In genomic region chr12:102058428-102058827, GRCm38 (mm10) we compare ENCODE assay signal across 12 mouse cellular contexts.
DNase-seq lines count a peak whose midpoint lies in the region; ATAC-seq lines count a peak whose summit lies in the region.
"Had no signal": no experiment of that assay in that cellular context is flagged by ENCODE, and none has a peak within 500 bp of the region (broad histone marks: within the 10 kb centered on the region; RNA-seq: fewer than 3 reads in every experiment).

No protein-coding gene starts in this region.

- 87% methylated on average over 3 of the region's 3 CpGs for WGBS in kidney, embryonic 16.5 days
- 43% methylated on average over 3 of the region's 3 CpGs for WGBS in hindbrain, embryonic 14.5 days
- WGBS in neural tube, embryonic 13.5 days = 54% methylated on average over 3 of the region's 3 CpGs

- DNase-seq in kidney, adult 11 months = peak; percentile 41
- DNase-seq in cerebellum, postnatal 25 days = peak; percentile 44 to 58
- no peak for DNase-seq in hindbrain, embryonic 14.5 days (ENCODE audit: low spot score)
- DNase-seq in layer of hippocampus, adult 11-12 months (ENCODE audit: low spot score) = no peak
- no peak for DNase-seq in spleen, postnatal 14 days (ENCODE audit: low spot score in 2 of 2)
- DNase-seq in lung, postnatal 36 days = no peak
- DNase-seq: heart, postnatal 36 days had no signal

- H3K9ac ChIP-seq in kidney, embryonic 16.5 days (replicated peaks; ENCODE audit: low read length) = no peak overlapping the region
- H3K9ac ChIP-seq in hindbrain, embryonic 14.5 days = no peak overlapping the region
- no peak overlapping the region for H3K9ac ChIP-seq in neural tube, embryonic 13.5 days
- H3K9ac ChIP-seq: liver, embryonic 12.5 days had no signal

- H3K36me3 ChIP-seq in kidney, embryonic 16.5 days (ENCODE audit: insufficient read depth, low read length) = no peaks in the 10 kb centered on the region
- H3K36me3 ChIP-seq in hindbrain, embryonic 14.5 days (replicated peaks; ENCODE audit: control insufficient read depth, insufficient read depth) = no peaks in the 10 kb centered on the region
- no peaks in the 10 kb centered on the region for H3K36me3 ChIP-seq in neural tube, embryonic 13.5 days
- H3K36me3 ChIP-seq: G1E; liver, embryonic 12.5 days had no signal

- no peaks in the 10 kb centered on the region for H3K9me3 ChIP-seq in kidney, embryonic 16.5 days (ENCODE audit: low read length)
- H3K9me3 ChIP-seq in hindbrain, embryonic 14.5 days (ENCODE audit: control insufficient read depth, low read length) = no peaks in the 10 kb centered on the region
- no peaks in the 10 kb centered on the region for H3K9me3 ChIP-seq in neural tube, embryonic 13.5 days
- H3K9me3 ChIP-seq: G1E; liver, embryonic 12.5 days had no signal

- no peaks in the 10 kb centered on the region for H3K27me3 ChIP-seq in kidney, embryonic 16.5 days (ENCODE audit: insufficient read depth, low read length)
- H3K27me3 ChIP-seq in hindbrain, embryonic 14.5 days (ENCODE audit: control insufficient read depth, insufficient read depth, low read length) = no peaks in the 10 kb centered on the region
- no peaks in the 10 kb centered on the region for H3K27me3 ChIP-seq in neural tube, embryonic 13.5 days
- H3K27me3 ChIP-seq: liver, embryonic 12.5 days had no signal

- no peak overlapping the region for H3K4me3 ChIP-seq in kidney, embryonic 16.5 days (ENCODE audit: low read length)
- H3K4me3 ChIP-seq in hindbrain, embryonic 14.5 days (replicated peaks; ENCODE audit: low read length) = no peak overlapping the region
- no peak overlapping the region for H3K4me3 ChIP-seq in neural tube, embryonic 13.5 days
- H3K4me3 ChIP-seq: liver, embryonic 12.5 days had no signal

- no peak for ATAC-seq in kidney, embryonic 16.5 days (ENCODE audit: low FRiP score, low TSS enrichment)
- peak; percentile 60; the same call in 1 of the 2 replicates for ATAC-seq in hindbrain, embryonic 14.5 days (ENCODE audit: low FRiP score)
- ATAC-seq in neural tube, embryonic 13.5 days (ENCODE audit: low read depth) = peak; percentile 41; the same call in 1 of the 2 replicates
- ATAC-seq: liver, embryonic 12.5 days had no signal

- no peak overlapping the region for H3K4me2 ChIP-seq in kidney, embryonic 16.5 days (replicated peaks; ENCODE audit: low read depth, low read length)
- H3K4me2 ChIP-seq in hindbrain, embryonic 14.5 days (replicated peaks) = no peak overlapping the region; the same call in 1 of the 2 replicates
- no peak overlapping the region for H3K4me2 ChIP-seq in neural tube, embryonic 13.5 days
- H3K4me2 ChIP-seq: liver, embryonic 12.5 days had no signal

- H3K4me1 ChIP-seq in kidney, embryonic 16.5 days (ENCODE audit: insufficient read depth, low read length) = peaks cover 7% of the 10 kb centered on the region; the same call in 1 of the 2 replicates
- peaks cover 12% of the 10 kb centered on the region for H3K4me1 ChIP-seq in hindbrain, embryonic 14.5 days (replicated peaks; ENCODE audit: control insufficient read depth, insufficient read depth, low read length)
- H3K4me1 ChIP-seq in neural tube, embryonic 13.5 days (replicated peaks) = peaks cover 16% of the 10 kb centered on the region
- H3K4me1 ChIP-seq: liver, embryonic 12.5 days had no signal

- no peak overlapping the region for H3K27ac ChIP-seq in kidney, embryonic 16.5 days (ENCODE audit: low read length)
- peak overlapping the region; percentile 39; the same call in 1 of the 2 replicates for H3K27ac ChIP-seq in hindbrain, embryonic 14.5 days
- H3K27ac ChIP-seq in neural tube, embryonic 13.5 days (replicated peaks) = peak overlapping the region; percentile 18; the same call in 1 of the 2 replicates
- H3K27ac ChIP-seq: liver, embryonic 12.5 days; macrophage had no signal

Comparison
In these comparisons a context has a peak if more than half of its experiments do, and no peak if none do; other contexts are left out.
1. DNase-seq: peak in kidney, adult 11 months (single experiment) and cerebellum, postnatal 25 days (2 of 2); none in hindbrain, embryonic 14.5 days (single experiment), layer of hippocampus, adult 11-12 months (single experiment), spleen, postnatal 14 days (0 of 2) and lung, postnatal 36 days (single experiment).